Mouse (Mus musculus) limb, embryonic 11.5 days (tissue): ENCODE measurements at regions not wholly inside any gene's neighbourhood (a gene's known extent, or its start where the extent isn't known, plus 50 kb on each side); places are given as distances from the start of the nearest gene placed in this dataset.

Experiments
- ATAC-seq: fragments of 200-750 bp; cut with Nextera tagmentation; 2 replicates; pipeline ENCODE4 v1.8.0; 2017; ENCODE audit warnings: low read depth; ENCODE audit not compliant: insufficient number of reproducible peaks, low FRiP score, low TSS enrichment
- DNase-seq: peaks from one replicate; pipeline ENCODE4 v3.0.0-alpha.2; 2015; ENCODE audit warnings: low spot score
- H3K27ac ChIP-seq: fragments of 300-500 bp; sonication (generic); replicated peaks from 2 replicates; pipeline ENCODE4 v1.5.1; 2014; ENCODE audit warnings: low read depth, mild to moderate bottlenecking, low read length
- H3K27me3 ChIP-seq: fragments of 300-500 bp; sonication (generic); 2 replicates; pipeline ENCODE4 v1.6.1; 2014; ENCODE audit warnings: mild to moderate bottlenecking, low read length, mixed read lengths; ENCODE audit not compliant: control insufficient read depth, insufficient read depth
- H3K36me3 ChIP-seq: fragments of 300-500 bp; sonication (generic); 2 replicates; pipeline ENCODE4 v1.6.1; 2014; ENCODE audit warnings: mild to moderate bottlenecking, low read length, moderate library complexity, mixed read lengths; ENCODE audit not compliant: control insufficient read depth, insufficient read depth
- H3K4me1 ChIP-seq: fragments of 300-500 bp; sonication (generic); 2 replicates; pipeline ENCODE4 v1.6.1; 2014; ENCODE audit warnings: low read length, mixed read lengths; ENCODE audit not compliant: control insufficient read depth, insufficient read depth
- H3K4me2 ChIP-seq: fragments of 300-500 bp; sonication (generic); 2 replicates; pipeline ENCODE4 v1.6.1; 2014; ENCODE audit warnings: low read depth, mild to moderate bottlenecking, moderate library complexity; ENCODE audit not compliant: severe bottlenecking
- H3K4me3 ChIP-seq: fragments of 300-500 bp; sonication (generic); 2 replicates; pipeline ENCODE4 v1.5.1; 2014; ENCODE audit warnings: low read depth, low read length
- H3K9ac ChIP-seq: fragments of 300-500 bp; sonication (generic); 2 replicates; pipeline ENCODE4 v1.6.1; 2014; ENCODE audit warnings: mild to moderate bottlenecking, low read length
- H3K9me3 ChIP-seq: fragments of 300-500 bp; sonication (generic); 2 replicates; pipeline ENCODE4 v1.6.1; 2016; ENCODE audit warnings: low read length; ENCODE audit not compliant: control insufficient read depth
- WGBS: fragments of 180-500 bp; shearing (Covaris S2); extraction: QIAGEN DNeasy Blood & Tissue Kit; methylation state at CpG from one replicate; pipeline ENCODE4 v1.1.7; 2014; 5-methylcytosine and 5-hydroxymethylcytosine counted together

DNA sequence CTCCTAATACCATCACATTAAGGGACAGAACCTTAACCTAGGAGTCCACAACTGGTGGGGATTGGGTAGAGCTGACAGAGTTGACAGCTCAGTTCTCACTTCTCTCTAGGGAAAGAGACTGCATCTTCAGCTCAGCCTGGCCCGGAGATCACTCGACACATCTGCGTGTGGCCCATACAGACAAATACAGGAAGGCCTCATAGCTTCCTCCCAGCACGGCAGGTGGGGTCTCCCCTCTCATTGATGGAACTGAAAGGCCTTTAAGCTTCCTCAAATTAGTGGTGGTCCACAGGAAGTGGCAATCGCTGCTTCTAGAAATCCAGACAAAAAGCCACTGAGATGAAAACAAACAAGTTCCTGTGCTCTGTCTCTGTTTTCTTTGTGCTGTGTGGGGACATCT, 83.4 kb upstream of the Cxcr4 start:
- ATAC-seq (no peak), DNase-seq (no peak)
- H3K9me3 ChIP-seq = no peaks in the 10 kb centered on the region
- H3K36me3 ChIP-seq = no peaks in the 10 kb centered on the region
- no peak overlapping the region for H3K9ac ChIP-seq
- H3K4me1 ChIP-seq = no peaks in the 10 kb centered on the region
- H3K4me2 ChIP-seq = no peak overlapping the region
- WGBS = 89% methylated on average over 5 of the region's 5 CpGs
- H3K27ac ChIP-seq = no peak overlapping the region
- no peak overlapping the region for H3K4me3 ChIP-seq
- H3K27me3 ChIP-seq = no peaks in the 10 kb centered on the region

DNA sequence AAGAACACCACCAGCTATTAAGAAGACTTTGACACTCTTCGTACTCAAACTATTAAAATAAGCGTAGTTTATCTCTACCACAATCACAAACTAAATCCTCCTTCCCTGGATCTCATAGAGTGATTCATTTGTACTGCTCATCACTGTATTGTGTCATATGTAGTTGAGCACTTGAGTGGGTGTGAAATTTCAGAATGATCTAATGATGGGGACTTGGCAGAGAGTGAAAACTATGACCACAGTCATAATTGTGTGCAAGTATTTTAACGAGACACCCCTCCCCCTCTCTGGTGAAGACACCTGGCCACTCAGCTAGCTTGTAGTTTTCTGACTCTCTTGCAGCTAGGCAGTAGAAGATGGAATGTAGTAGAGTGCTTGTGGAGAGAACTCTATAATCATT, 80.2 kb upstream of the Cxcr4 start:
- ATAC-seq (no peak), DNase-seq (no peak)
- Histone ChIP-seq H3K36me3 (no peaks in the 10 kb centered on the region), H3K27me3 (no peaks in the 10 kb centered on the region), H3K4me1 (no peaks in the 10 kb centered on the region), H3K27ac (no peak overlapping the region), H3K9ac (no peak overlapping the region), H3K4me2 (no peak overlapping the region), H3K9me3 (no peaks in the 10 kb centered on the region), H3K4me3 (no peak overlapping the region)
- 93% methylated on average over 3 of the region's 3 CpGs for whole genome bisulfite sequencing

DNA sequence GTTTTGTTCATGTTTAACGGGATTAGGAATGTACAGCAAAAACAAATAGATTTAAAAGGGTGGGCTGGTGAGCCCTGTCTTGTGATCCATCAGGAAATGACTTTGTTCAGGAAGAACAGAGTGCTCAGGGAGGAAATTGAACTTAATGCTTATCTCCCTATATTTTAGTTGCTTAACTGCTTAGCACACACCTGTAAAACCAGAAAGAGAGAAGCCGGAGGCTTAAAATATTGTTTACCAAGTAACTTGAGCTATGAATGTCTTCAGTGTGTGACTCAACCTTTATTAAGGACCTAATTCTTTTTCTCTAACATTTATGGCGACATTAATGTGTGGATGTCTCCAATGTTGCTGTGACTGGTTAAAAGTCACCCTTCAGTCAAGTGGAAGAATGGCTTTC, 79.4 kb upstream of the Cxcr4 start:
- no peak for ATAC-seq
- 91% methylated on average over 3 of the region's 3 CpGs for WGBS
- Histone ChIP-seq H3K27ac (no peak overlapping the region), H3K4me2 (no peak overlapping the region), H3K36me3 (no peaks in the 10 kb centered on the region), H3K27me3 (no peaks in the 10 kb centered on the region), H3K4me3 (no peak overlapping the region), H3K4me1 (no peaks in the 10 kb centered on the region), H3K9ac (no peak overlapping the region), H3K9me3 (no peaks in the 10 kb centered on the region)
- DNase-seq = no peak

DNA sequence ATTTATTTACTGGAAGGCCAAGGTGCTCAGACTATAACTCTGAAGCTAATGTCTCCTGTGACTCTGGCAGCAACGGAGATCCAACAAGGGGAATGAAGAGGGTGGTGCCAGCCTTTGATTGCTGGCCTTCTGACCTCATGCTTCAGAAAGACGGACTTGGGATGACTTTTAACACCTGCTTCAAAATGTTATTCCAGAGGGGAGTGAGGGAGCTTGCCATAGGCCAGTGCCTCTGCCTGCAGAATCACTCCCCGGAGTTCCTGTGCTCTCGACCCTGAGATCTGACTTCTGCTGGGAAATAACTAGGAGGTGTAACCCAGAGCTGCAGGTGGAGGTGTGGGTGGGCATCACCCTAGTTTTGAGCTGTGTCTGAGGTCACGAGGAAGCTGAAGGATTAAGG, 78.9 kb upstream of the Cxcr4 start:
- Histone ChIP-seq H3K4me2 (no peak overlapping the region), H3K27ac (no peak overlapping the region), H3K4me3 (no peak overlapping the region), H3K4me1 (no peaks in the 10 kb centered on the region), H3K36me3 (no peaks in the 10 kb centered on the region), H3K9ac (no peak overlapping the region), H3K27me3 (no peaks in the 10 kb centered on the region), H3K9me3 (no peaks in the 10 kb centered on the region)
- no peak for DNase-seq
- ATAC-seq = no peak
- WGBS = 46% methylated on average over 5 of the region's 5 CpGs

DNA sequence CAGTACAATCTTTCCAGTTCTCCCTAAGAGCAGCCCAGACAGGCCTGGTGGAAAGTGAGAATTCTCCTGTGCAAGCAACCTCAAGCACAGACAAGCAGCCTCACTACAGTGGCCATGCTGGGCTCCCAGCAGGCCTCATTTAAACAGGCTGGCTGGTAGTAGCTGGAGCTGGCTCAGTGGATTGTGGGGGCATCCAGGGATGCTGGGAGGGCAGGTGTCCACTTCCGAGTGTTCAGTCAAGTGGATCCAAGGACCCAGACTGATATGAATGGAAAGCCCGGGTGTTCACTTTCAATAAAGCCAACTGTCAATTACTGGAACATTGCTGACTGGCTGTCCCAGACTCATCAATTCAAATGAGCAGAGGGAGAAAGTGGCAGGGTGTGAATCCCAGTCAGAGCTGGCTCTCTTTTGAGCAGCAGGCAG, 77.2 kb upstream of the Cxcr4 start:
- Histone ChIP-seq H3K9me3 (no peaks in the 10 kb centered on the region), H3K36me3 (no peaks in the 10 kb centered on the region), H3K27ac (no peak overlapping the region), H3K4me1 (no peaks in the 10 kb centered on the region), H3K27me3 (no peaks in the 10 kb centered on the region), H3K9ac (no peak overlapping the region), H3K4me3 (no peak overlapping the region), H3K4me2 (no peak overlapping the region)
- 67% methylated on average over 2 of the region's 2 CpGs for WGBS
- no peak for DNase-seq
- ATAC-seq = no peak

DNA sequence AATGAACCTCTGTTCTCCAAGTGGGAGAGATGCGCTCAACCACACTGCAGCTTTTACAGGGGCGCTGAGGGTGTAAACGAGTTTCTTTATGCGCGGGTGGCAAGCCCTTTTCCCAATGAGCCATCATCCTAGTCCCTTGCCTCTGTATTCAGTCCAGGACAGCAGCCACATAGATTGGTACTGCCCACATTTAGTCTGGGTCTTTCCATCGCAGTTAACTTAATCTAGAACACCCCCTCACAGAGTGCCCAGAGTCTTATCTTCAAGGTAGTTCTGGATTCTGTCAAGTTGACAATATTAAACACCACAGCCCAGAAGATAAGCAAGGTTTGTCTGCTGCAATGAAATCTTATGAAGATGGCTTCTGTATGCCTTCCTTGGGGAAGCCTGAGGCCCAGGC, 76.6 kb upstream of the Cxcr4 start:
- Histone ChIP-seq H3K9me3 (no peaks in the 10 kb centered on the region), H3K9ac (no peak overlapping the region), H3K27me3 (no peaks in the 10 kb centered on the region), H3K4me1 (no peaks in the 10 kb centered on the region), H3K36me3 (no peaks in the 10 kb centered on the region), H3K27ac (no peak overlapping the region), H3K4me2 (no peak overlapping the region), H3K4me3 (no peak overlapping the region)
- DNase-seq (no peak), ATAC-seq (no peak)
- 81% methylated on average over 6 of the region's 6 CpGs for WGBS

DNA sequence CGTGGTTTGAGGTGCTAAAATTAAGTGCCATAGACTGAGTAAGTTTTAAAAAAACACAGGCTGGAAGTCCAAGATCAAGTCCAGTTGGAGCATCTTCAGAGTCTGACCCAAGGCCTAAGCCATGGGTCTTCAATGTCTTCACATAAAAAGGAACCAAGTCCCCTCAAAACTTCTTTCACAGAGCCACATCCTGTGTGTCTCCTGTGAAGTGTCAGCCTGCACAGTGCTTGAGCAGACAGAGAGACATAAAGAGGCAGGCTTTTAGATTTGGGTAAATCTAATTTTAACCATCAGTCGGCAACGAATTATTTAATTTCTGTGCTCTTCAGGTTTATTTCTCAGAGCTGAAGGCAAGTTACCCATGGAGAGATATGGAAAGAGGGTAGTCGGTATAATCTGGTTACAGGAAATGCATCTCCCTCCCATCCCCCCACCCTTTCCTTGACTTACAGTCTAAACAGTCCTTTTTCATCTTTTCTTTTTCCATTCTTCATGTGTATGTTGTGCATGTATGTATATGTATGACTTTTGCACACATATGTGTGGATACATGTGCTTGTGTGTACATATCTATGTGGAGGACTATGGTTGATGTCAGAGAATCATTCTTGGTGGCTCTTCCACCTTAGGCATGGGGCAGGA, 75.1 kb upstream of the Cxcr4 start:
- 83% methylated on average over 4 of the region's 4 CpGs for WGBS
- H3K27ac ChIP-seq = no peak overlapping the region
- H3K4me2 ChIP-seq = no peak overlapping the region
- DNase-seq (no peak), ATAC-seq (no peak)
- no peaks in the 10 kb centered on the region for H3K36me3 ChIP-seq
- H3K4me1 ChIP-seq = no peaks in the 10 kb centered on the region
- no peaks in the 10 kb centered on the region for H3K27me3 ChIP-seq
- H3K9me3 ChIP-seq = no peaks in the 10 kb centered on the region
- H3K9ac ChIP-seq = no peak overlapping the region
- no peak overlapping the region for H3K4me3 ChIP-seq

DNA sequence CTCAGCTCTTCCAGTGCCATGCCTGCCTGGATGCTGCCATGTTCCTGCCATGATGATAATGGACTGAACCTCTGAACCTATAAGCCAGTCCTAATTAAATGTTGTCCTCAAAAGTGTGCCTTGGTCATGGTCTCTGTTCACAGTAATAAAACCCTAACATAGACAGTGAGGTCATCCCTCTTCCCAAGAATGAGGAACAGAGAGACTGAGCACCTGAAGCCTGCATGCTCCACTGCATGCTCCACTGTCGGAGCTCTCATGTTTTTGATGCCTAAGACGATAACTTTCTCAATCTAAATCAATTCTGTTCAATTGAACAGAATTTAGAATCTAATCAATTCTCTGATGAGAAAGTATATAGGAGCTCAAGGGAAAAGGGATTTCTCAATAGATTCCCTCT, 71.1 kb upstream of the Cxcr4 start:
- WGBS = 94% methylated on average over 2 of the region's 2 CpGs
- Histone ChIP-seq H3K27ac (no peak overlapping the region), H3K4me2 (no peak overlapping the region), H3K4me3 (no peak overlapping the region), H3K36me3 (no peaks in the 10 kb centered on the region), H3K27me3 (no peaks in the 10 kb centered on the region), H3K9ac (no peak overlapping the region), H3K9me3 (no peaks in the 10 kb centered on the region), H3K4me1 (no peaks in the 10 kb centered on the region)
- no peak for ATAC-seq
- no peak for DNase-seq

DNA sequence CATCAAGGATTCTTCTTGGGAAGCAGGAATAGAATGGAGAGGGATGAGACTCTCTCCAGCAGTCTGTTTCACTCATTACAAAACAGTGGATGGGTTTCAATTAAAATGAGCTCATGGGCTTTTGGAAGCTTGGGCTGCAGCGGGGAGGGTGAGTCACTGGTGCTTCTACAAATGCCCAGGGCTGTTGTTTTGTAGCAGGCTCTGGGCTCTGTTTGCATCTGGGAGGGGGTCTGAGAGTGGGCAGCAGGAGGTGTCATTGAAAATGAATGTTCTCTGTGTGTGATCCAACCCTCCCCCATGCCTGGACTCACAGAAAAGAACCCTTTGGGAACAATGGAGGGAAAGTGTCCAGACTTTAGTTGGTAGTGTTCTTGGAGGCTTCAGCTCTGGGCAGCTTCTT, 67.8 kb upstream of the Cxcr4 start:
- ATAC-seq = no peak
- 66% methylated on average over 1 of the region's 1 CpGs for WGBS
- no peak overlapping the region for H3K27ac ChIP-seq

More for the DNA sequence above, 67.8 kb upstream of the Cxcr4 start:
- no peak for DNase-seq
- no peaks in the 10 kb centered on the region for H3K4me1 ChIP-seq
- H3K4me2 ChIP-seq = no peak overlapping the region
- H3K4me3 ChIP-seq = no peak overlapping the region
- no peak overlapping the region for H3K9ac ChIP-seq
- H3K36me3 ChIP-seq = no peaks in the 10 kb centered on the region
- no peaks in the 10 kb centered on the region for H3K27me3 ChIP-seq
- no peaks in the 10 kb centered on the region for H3K9me3 ChIP-seq
